Mouse (Mus musculus) central nervous system, embryonic 11.5 days (tissue): ENCODE measurements around the gene Crhr2. TPM values are rescaled to one million over a fixed set of nuclear protein-coding genes. Genes with fewer than 3 reads are reported as not detected.

Experiments
- polyA plus RNA-seq: library from polyadenylated mRNA; depleted of rRNA; stranded (reverse); fragments of >200 nt; gene quantifications from 2 replicates; pipeline ENCODE4 v1.2.3, GENCODE M21; 2012; rRNA removed

The Crhr2 gene
- 0.25 and 0.73 TPM in 2 replicates for polyA plus RNA-seq

GRCm38 (mm10) chr6:55132794-55133193 lies at the start of gene Crhr2:
Gene Crhr2 (minus strand): TSS chr6:55133016.

GRCm38 (mm10) chr6:55174741-55175181 lies 41.9 kb upstream of the Crhr2 start, which contains the start of gene Inmt:
Gene Inmt (minus strand): TSS chr6:55175043.

Other genes starting within 250 kb of the Crhr2 start
- gene Nod1, start 160.4 kb downstream of the Crhr2 start, polyA plus RNA-seq, result 2.4 and 3.9 TPM in 2 replicates
- gene Ggct, start 140.1 kb downstream of the Crhr2 start, polyA plus RNA-seq, result 6.2 and 6.5 TPM in 2 replicates
- gene Gars, start 95.0 kb downstream of the Crhr2 start, polyA plus RNA-seq, result 108 and 155 TPM in 2 replicates
- gene Inmt, start 42.0 kb upstream of the Crhr2 start, polyA plus RNA-seq, result 0.17 and 0.20 TPM in 2 replicates
- gene Mindy4, start 70.4 kb upstream of the Crhr2 start, polyA plus RNA-seq, result 8.8 and 12.3 TPM in 2 replicates
- gene Aqp1, start 203.4 kb upstream of the Crhr2 start, polyA plus RNA-seq, result 6.5 and 7.1 TPM in 2 replicates
- gene Ghrhr, start 243.3 kb upstream of the Crhr2 start, polyA plus RNA-seq, result not detected in 2 replicates